Mouse (Mus musculus) liver, embryonic 16.5 days (tissue): ENCODE measurements around the gene Ccdc69. TPM values are rescaled to one million over a fixed set of nuclear protein-coding genes. Genes with fewer than 3 reads are reported as not detected.

Experiments
- ATAC-seq: fragments of 200-750 bp; cut with Nextera tagmentation; 2 replicates; pipeline ENCODE4 v1.8.0; 2017; ENCODE audit warnings: low read depth, mild to moderate bottlenecking, moderate number of reproducible peaks, moderate library complexity
- H3K27ac ChIP-seq: fragments of 300-500 bp; sonication (generic); 2 replicates; pipeline ENCODE4 v1.5.1; 2014; ENCODE audit warnings: mild to moderate bottlenecking, low read length
- H3K27me3 ChIP-seq: fragments of 300-500 bp; sonication (generic); 2 replicates; pipeline ENCODE4 v1.6.1; 2014; ENCODE audit warnings: low read depth, low read length, mixed read lengths; ENCODE audit not compliant: control insufficient read depth, insufficient read depth
- H3K36me3 ChIP-seq: fragments of 300-500 bp; sonication (generic); 2 replicates; pipeline ENCODE4 v1.6.1; 2014; ENCODE audit warnings: mild to moderate bottlenecking; ENCODE audit not compliant: control insufficient read depth, insufficient read depth
- H3K4me1 ChIP-seq: fragments of 300-500 bp; sonication (generic); 2 replicates; pipeline ENCODE4 v1.6.1; 2014; ENCODE audit warnings: low read depth, low read length, mixed read lengths; ENCODE audit not compliant: control insufficient read depth
- H3K4me2 ChIP-seq: fragments of 300-500 bp; sonication (generic); 2 replicates; pipeline ENCODE4 v1.6.1; 2014; ENCODE audit warnings: low read depth, low read length, mixed read lengths
- H3K4me3 ChIP-seq: fragments of 300-500 bp; sonication (generic); 2 replicates; pipeline ENCODE4 v1.5.1; 2014; ENCODE audit warnings: low read depth, mild to moderate bottlenecking, low read length
- H3K9ac ChIP-seq: fragments of 300-500 bp; sonication (generic); 2 replicates; pipeline ENCODE4 v1.6.1; 2014; ENCODE audit warnings: low read depth, low read length
- H3K9me3 ChIP-seq: fragments of 300-500 bp; sonication (generic); replicated peaks from 2 replicates; pipeline ENCODE4 v1.6.1; 2016; ENCODE audit warnings: low read length; ENCODE audit not compliant: control insufficient read depth
- WGBS: fragments of 180-500 bp; shearing (Covaris S2); extraction: QIAGEN DNeasy Blood & Tissue Kit; methylation state at CpG from one replicate; pipeline ENCODE4 v1.1.7; 2014; ENCODE audit not compliant: insufficient replicate concordance; 5-methylcytosine and 5-hydroxymethylcytosine counted together
- polyA plus RNA-seq: library from polyadenylated mRNA; unstranded; fragments of >200 nt; fragmentation: Nextera tagmentation; extraction: Ambion mirVana; gene quantifications from 2 replicates; pipeline ENCODE4 v1.2.1, GENCODE M21; 2015

The Ccdc69 gene
- polyA plus RNA-seq, 1 experiment from 2014 or later: 1.3 TPM

DNA sequence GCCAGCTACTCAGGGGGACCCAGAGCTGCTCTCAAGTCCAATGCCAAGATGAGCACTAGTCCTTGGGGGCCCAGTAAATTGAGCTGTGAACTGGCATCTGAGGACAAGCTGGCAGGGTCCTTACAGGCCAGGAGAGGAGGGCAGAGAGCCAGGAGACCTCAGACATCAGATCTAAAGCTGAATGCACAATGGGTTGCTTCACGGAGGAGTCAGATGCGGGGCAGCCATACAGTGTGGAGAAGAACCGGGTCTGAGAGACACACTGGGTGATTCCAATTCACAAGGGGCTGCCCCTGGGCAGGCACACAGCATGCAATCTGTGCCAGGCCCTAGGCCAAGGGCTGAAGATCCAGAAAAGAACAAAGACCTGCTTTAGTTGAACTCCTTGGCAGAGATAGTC lies 62.7 kb downstream of the Ccdc69 start:
- no peak for ATAC-seq
- WGBS: 74% methylated on average over 3 of the region's 3 CpGs
- H3K27me3 ChIP-seq: no peaks in the 10 kb centered on the region

DNA sequence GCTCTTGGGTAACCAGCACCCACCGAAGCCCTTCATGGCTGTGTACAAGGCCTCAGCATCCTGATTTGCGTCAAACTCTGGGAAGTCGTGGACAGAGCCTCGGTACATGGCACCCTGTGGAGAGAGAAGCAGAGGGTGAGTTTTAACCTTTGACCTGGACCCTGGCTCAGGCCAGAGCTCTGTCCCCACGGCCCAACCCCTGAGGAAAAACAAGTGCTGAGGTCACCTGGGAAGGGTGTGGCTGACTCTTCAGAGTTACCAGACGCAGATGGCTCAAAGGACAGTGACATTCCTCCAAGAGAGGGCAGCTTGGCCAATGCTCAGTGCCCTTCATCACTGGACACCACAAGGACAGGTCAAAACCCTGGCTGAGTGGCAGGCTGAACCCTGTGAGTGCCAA lies 64.1 kb downstream of the Ccdc69 start:
- H3K27ac ChIP-seq: no peak overlapping the region
- H3K4me2 ChIP-seq: no peak overlapping the region
- H3K9me3 ChIP-seq: no peaks in the 10 kb centered on the region
- H3K4me1 ChIP-seq: peaks cover 7% of the 10 kb centered on the region
- peaks cover 4% of the 10 kb centered on the region for H3K36me3 ChIP-seq
- no peaks in the 10 kb centered on the region for H3K27me3 ChIP-seq
- H3K9ac ChIP-seq: no peak overlapping the region
- ATAC-seq: peak; percentile 76
- 55% methylated on average over 6 of the region's 6 CpGs for WGBS
- H3K4me3 ChIP-seq: no peak overlapping the region

More for the DNA sequence above, 62.7 kb downstream of the Ccdc69 start:
- peaks cover 3% of the 10 kb centered on the region for H3K36me3 ChIP-seq
- H3K9me3 ChIP-seq: no peaks in the 10 kb centered on the region
- no peak overlapping the region for H3K9ac ChIP-seq
- peaks cover 7% of the 10 kb centered on the region for H3K4me1 ChIP-seq
- no peak overlapping the region for H3K4me3 ChIP-seq
- H3K27ac ChIP-seq: no peak overlapping the region
- no peak overlapping the region for H3K4me2 ChIP-seq

DNA sequence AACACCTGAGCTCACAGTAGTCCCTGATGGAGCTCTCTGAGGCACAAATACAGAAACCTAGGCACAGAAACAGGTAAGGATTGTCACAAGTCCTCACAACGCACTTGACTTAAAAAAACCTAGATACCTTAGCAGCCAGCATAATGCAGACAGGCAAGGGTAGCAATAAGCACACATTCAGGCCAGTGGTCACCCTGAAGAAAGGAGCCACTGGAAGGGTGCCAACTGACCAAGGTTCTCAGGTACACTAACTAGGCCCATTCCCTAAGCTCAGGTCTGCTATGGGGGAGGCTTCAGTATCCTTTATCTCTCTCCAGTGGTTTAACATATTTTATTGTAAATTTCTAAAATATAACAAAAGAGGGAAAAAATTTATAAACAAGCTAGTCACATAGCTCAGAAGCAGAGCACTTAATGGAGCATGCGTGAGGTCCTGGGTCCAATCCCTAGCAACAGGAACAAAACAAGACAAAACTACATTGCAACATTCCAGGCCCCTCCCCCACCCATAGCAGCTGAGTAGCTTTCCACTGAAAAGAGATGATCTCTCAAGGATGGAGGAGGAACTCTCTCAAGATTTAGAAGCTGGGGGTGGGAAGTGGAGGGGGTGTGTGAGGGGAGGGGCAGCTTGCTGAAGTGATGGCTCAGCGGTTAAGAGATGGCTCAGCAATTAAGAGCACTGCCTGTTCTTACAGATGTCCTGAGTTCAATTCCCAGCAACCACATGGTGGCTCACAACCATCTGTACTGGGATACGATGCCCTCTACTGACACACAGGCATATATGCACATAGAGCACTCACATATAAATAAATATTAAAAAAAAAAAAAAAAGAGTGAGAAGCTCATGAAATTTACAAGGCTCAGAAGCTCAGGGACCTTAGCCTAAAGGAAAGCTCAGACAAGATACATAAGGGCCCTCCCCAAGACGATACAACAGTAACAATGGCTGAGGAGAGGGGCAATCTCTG lies 65.1 kb downstream of the Ccdc69 start:
- Histone ChIP-seq H3K9me3 (no peaks in the 10 kb centered on the region), H3K27me3 (no peaks in the 10 kb centered on the region), H3K4me2 (no peak overlapping the region), H3K4me1 (peaks cover 7% of the 10 kb centered on the region), H3K9ac (no peak overlapping the region), H3K27ac (peak overlapping the region; percentile 9; the same call in 1 of the 2 replicates), H3K4me3 (no peak overlapping the region), H3K36me3 (peaks cover 2% of the 10 kb centered on the region; the same call in 1 of the 2 replicates)
- 64% methylated on average over 5 of the region's 5 CpGs for WGBS
- 0 out of 2 replicates have a peak, but pooled peaks have one; percentile 33 for ATAC-seq

DNA sequence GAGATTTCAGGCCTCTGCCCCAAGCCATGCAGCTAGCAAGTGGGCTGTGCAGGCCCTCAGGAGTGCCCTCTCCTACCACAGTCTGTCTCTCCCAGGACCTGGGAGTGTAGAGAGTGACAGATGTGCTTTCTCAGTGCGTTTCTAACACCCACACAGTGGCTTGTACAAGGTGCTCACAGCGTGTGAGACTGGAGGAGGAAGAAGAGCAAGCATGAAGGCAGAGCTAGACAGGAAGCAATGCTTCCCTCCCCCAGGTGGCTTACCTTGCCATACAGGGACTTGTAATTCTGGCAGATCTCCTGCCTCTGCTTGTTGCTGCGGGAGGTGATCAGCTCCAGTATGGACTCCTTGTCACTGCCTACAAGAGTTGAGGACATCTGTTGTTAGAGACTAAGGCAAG lies 66.5 kb downstream of the Ccdc69 start:
- no peak overlapping the region for H3K9ac ChIP-seq
- WGBS: 60% methylated on average over 3 of the region's 3 CpGs
- peaks cover 8% of the 10 kb centered on the region for H3K36me3 ChIP-seq

DNA sequence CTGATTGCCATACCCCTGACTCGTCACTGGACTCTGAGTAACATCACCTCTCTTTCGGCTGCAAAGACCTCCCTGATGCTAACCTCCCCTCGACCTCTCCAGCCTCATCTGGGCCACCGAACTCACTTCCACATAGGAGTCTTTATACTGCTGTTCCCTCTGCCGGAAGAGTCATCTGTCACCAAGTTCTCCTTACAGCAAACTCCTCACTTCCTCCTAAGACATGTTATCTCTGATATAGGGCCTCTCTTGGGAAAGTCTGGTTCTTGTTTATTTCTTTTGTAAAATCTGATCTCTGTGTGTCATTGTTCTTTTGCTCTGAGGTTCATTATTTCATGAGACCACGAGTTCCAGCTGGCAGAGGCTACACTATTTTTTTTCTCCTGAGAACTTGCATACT lies 69.7 kb downstream of the Ccdc69 start:
- Histone ChIP-seq H3K27me3 (no peaks in the 10 kb centered on the region), H3K9ac (no peak overlapping the region), H3K27ac (no peak overlapping the region), H3K4me3 (no peak overlapping the region), H3K4me1 (no peaks in the 10 kb centered on the region; the same call in 1 of the 2 replicates), H3K36me3 (peaks cover 8% of the 10 kb centered on the region), H3K9me3 (no peaks in the 10 kb centered on the region), H3K4me2 (no peak overlapping the region)
- 19% methylated on average over 6 of the region's 6 CpGs for WGBS
- ATAC-seq: no peak

More for the DNA sequence above, 66.5 kb downstream of the Ccdc69 start:
- Histone ChIP-seq H3K4me1 (peaks cover 7% of the 10 kb centered on the region), H3K27ac (no peak overlapping the region), H3K27me3 (no peaks in the 10 kb centered on the region), H3K9me3 (no peaks in the 10 kb centered on the region), H3K4me2 (no peak overlapping the region), H3K4me3 (no peak overlapping the region)
- ATAC-seq: no peak

DNA sequence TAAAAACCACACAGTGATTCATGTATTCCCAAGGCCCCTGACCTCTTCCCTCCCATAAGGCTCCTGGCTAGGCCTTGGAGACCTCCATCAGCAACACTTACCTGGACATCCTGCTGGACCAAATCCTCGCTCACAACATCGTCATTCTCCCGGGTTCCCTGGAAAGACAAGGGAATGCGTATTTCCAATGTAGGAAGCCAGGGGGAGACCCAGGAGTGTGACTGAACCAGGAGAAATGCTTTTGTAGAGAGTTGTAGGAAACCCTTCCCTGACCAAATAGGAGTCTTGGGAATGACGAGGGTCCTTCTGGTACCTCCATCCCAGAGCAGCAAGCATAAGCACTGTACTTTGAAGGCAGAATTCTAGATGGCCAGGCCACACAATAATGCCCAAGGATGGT lies 72.2 kb downstream of the Ccdc69 start:
- 63% methylated on average over 5 of the region's 5 CpGs for WGBS

DNA sequence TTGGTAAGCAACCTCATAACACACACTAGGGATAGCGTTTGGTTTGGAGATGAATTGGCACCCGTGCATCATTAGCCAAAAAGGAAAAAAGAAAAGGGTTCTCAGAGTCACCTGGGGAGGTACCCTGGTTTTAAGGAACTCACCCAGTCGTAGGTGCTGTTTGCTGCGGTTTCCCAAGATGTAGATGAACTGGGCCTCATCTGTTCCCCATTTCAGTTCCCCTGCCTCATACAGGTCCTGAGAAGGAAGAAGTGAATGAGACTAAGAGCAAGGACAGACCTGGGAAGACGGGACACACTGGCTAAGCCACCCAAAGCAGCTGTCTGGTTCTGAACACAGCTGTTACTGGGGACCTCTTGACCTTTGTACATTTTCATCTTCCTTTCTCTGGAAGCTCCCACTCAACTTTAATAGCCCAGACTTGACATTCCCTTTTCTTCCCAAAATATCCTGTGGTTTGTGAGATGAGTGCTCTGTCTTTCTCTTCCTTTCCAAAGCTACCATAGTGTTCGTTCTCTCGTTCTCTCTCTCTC lies 72.9 kb downstream of the Ccdc69 start:
- no peak overlapping the region for H3K9ac ChIP-seq
- no peak for ATAC-seq
- H3K9me3 ChIP-seq: no peaks in the 10 kb centered on the region
- peaks cover 17% of the 10 kb centered on the region for H3K36me3 ChIP-seq
- H3K27ac ChIP-seq: no peak overlapping the region
- H3K4me1 ChIP-seq: no peaks in the 10 kb centered on the region; the same call in 1 of the 2 replicates
- 54% methylated on average over 7 of the region's 7 CpGs for WGBS
- H3K27me3 ChIP-seq: no peaks in the 10 kb centered on the region
- no peak overlapping the region for H3K4me3 ChIP-seq
- no peak overlapping the region for H3K4me2 ChIP-seq

More for the DNA sequence above, 72.2 kb downstream of the Ccdc69 start:
- no peaks in the 10 kb centered on the region for H3K27me3 ChIP-seq
- no peak overlapping the region for H3K27ac ChIP-seq
- no peaks in the 10 kb centered on the region; the same call in 1 of the 2 replicates for H3K4me1 ChIP-seq
- no peak for ATAC-seq
- peaks cover 18% of the 10 kb centered on the region for H3K36me3 ChIP-seq
- no peak overlapping the region for H3K4me2 ChIP-seq
- no peak overlapping the region for H3K9ac ChIP-seq
- H3K9me3 ChIP-seq: no peaks in the 10 kb centered on the region
- no peak overlapping the region for H3K4me3 ChIP-seq
